Mouse (Mus musculus) embryonic fibroblast, embryonic 13.5 days (primary cell): Measurements from ENCODE around the gene Cphx3.
"Not testable (repeated sequence)": the region's sequence is repeated elsewhere in the genome, so short reads cannot be mapped to it uniquely, and the experiment has no call there.

Source experiments
- CTCF ChIP-seq: IDR thresholded peaks from 2 replicates; pipeline ENCODE4 v1.5.1; 2011; ENCODE audit warnings: mild to moderate bottlenecking, control low read depth, low read length, moderate library complexity, borderline replicate concordance; ENCODE audit not compliant: insufficient read depth
- POLR2A ChIP-seq: IDR thresholded peaks from 2 replicates; pipeline ENCODE4 v1.6.1; 2011; ENCODE audit warnings: low read depth, mild to moderate bottlenecking, control low read depth, low read length, moderate library complexity

DNA sequence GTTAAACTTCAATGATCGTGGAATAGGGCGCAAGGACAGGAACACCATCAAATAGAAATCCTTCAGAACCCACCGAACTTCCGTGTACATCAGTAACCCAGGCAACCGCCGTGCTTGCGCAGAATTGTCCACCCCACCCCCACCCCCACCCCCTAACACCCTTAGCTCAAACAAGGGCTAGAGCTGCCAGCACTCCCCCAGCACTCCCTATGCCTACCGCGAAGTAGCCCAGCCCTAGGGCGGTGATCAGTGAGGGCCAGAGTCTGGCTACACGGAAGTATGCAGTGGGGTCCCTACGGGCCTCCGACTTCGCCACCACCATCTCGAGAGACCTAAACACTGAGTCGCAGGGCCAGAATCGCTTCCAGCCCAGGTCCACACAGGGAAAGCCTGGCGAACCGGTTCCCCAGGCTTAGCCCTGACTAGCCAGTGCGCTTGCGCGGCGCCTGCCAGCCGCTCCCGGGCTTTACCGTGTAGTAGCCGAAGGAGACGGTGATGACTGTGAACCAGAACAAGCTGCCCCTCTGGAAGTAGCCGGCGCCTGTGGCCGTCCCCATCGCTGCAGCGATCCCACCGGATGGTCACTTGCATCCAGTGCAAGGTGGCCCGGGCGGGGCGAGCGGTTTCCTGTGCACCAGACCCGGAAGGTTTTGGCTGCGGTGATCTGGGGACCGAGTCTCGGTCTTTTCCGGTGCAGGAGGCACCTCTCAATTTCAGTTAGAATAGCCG, 124.3 kb downstream of the Cphx3 start:
- not testable (repeated sequence) for TF ChIP-seq POLR2A, CTCF
